Mouse (Mus musculus) liver, embryonic 14.5 days (tissue): ENCODE measurements at regions not wholly inside any gene's neighbourhood (a gene's known extent, or its start where the extent isn't known, plus 50 kb on each side); places are given as distances from the start of the nearest gene placed in this dataset.

Source experiments
- ATAC-seq: fragments of 200-750 bp; cut with Nextera tagmentation; 2 replicates; pipeline ENCODE4 v1.8.0; 2017; ENCODE audit warnings: moderate number of reproducible peaks, mild to moderate bottlenecking, moderate library complexity; ENCODE audit not compliant: insufficient read depth
- DNase-seq, 3 experiments: peaks; one replicate each; pipeline ENCODE4 v3.0.0-alpha.2; 2012 to 2013; ENCODE audit warnings: low read depth in 3 of 3, low spot score in 3 of 3
- H3K27ac ChIP-seq: fragments of 300-500 bp; sonication (generic); 2 replicates; pipeline ENCODE4 v1.5.1; 2014; ENCODE audit warnings: moderate library complexity, mild to moderate bottlenecking, control low read depth, inconsistent platforms
- H3K27me3 ChIP-seq: fragments of 300-500 bp; sonication (generic); 2 replicates; pipeline ENCODE4 v1.6.1; 2014; ENCODE audit warnings: mild to moderate bottlenecking, low read length, moderate library complexity; ENCODE audit not compliant: control insufficient read depth, insufficient read depth
- H3K36me3 ChIP-seq: fragments of 300-500 bp; sonication (generic); replicated peaks from 2 replicates; pipeline ENCODE4 v1.6.1; 2014; ENCODE audit warnings: low read depth; ENCODE audit not compliant: control insufficient read depth, insufficient read depth
- H3K4me1 ChIP-seq, 2 experiments: fragments of 200-500 bp in 1 of 2; fragments of 300-500 bp in 1 of 2; sonication (generic) in 1 of 2; replicated peaks; 2 replicates each; pipeline ENCODE4 v1.6.1; 2012 to 2014; ENCODE audit warnings: antibody characterized with exemption in 1 of 2, inconsistent platforms in 1 of 2, low read length in 1 of 2; ENCODE audit not compliant: control insufficient read depth in 2 of 2, insufficient read depth in 2 of 2
- H3K4me2 ChIP-seq: fragments of 300-500 bp; sonication (generic); 2 replicates; pipeline ENCODE4 v1.6.1; 2014; ENCODE audit warnings: low read depth, mild to moderate bottlenecking, control low read depth, moderate library complexity
- H3K4me3 ChIP-seq, 2 experiments: fragments of 200-500 bp in 1 of 2; fragments of 300-500 bp in 1 of 2; sonication (generic) in 1 of 2; 2 replicates each; pipeline ENCODE4 v1.5.1; 2012 to 2014; ENCODE audit warnings: low read depth in 2 of 2, low read length in 2 of 2, mild to moderate bottlenecking in 2 of 2, control low read depth in 1 of 2, inconsistent platforms in 1 of 2, moderate library complexity in 1 of 2; ENCODE audit not compliant: insufficient read depth in 1 of 2
- H3K9ac ChIP-seq: fragments of 300-500 bp; sonication (generic); replicated peaks from 2 replicates; pipeline ENCODE4 v1.6.1; 2014; ENCODE audit warnings: mild to moderate bottlenecking, control low read depth, moderate library complexity
- H3K9me3 ChIP-seq: fragments of 300-500 bp; sonication (generic); 2 replicates; pipeline ENCODE4 v1.6.1; 2016; ENCODE audit warnings: low read length, mixed read lengths; ENCODE audit not compliant: control insufficient read depth
- CTCF ChIP-seq: IDR thresholded peaks from 2 replicates; pipeline ENCODE4 v1.5.1; 2016; ENCODE audit warnings: antibody characterized with exemption, low read depth, control low read depth
- EP300 ChIP-seq: IDR thresholded peaks from 2 replicates; pipeline ENCODE4 v1.6.1; 2016; ENCODE audit warnings: antibody characterized with exemption, low read depth
- WGBS: fragments of 180-500 bp; shearing (Covaris S2); extraction: QIAGEN DNeasy Blood & Tissue Kit; methylation state at CpG from one replicate; pipeline ENCODE4 v1.1.7; 2014; ENCODE audit not compliant: insufficient replicate concordance; 5-methylcytosine and 5-hydroxymethylcytosine counted together

- no peaks in the 10 kb centered on the region for H3K27me3 ChIP-seq
- H3K36me3 ChIP-seq = no peaks in the 10 kb centered on the region
- ATAC-seq (no peak), DNase-seq (no peak)
- WGBS = 47% methylated on average over 2 of the region's 2 CpGs
- H3K4me1 ChIP-seq = no peaks in the 10 kb centered on the region
- no peaks in the 10 kb centered on the region for H3K9me3 ChIP-seq
- no peak overlapping the region for H3K9ac ChIP-seq
- no peak overlapping the region for H3K27ac ChIP-seq
- H3K4me2 ChIP-seq = no peak overlapping the region
- no peak overlapping the region for H3K4me3 ChIP-seq
- TF ChIP-seq EP300 (no peak), CTCF (no peak)
These were observed 168.3 kb upstream of the Camk1g start for GRCm38 (mm10) chr1:193538425-193538824.

- no peak overlapping the region for H3K4me2 ChIP-seq
- TF ChIP-seq CTCF (no peak), EP300 (no peak)
- H3K27me3 ChIP-seq = no peaks in the 10 kb centered on the region
- H3K4me1 ChIP-seq = no peaks in the 10 kb centered on the region
- DNase-seq (no peak), ATAC-seq (no peak)
- no peaks in the 10 kb centered on the region for H3K9me3 ChIP-seq
- no peak overlapping the region for H3K4me3 ChIP-seq
- no peak overlapping the region for H3K27ac ChIP-seq
- no peaks in the 10 kb centered on the region for H3K36me3 ChIP-seq
- no peak overlapping the region for H3K9ac ChIP-seq
- 73% methylated on average over 5 of the region's 5 CpGs for WGBS
These were observed 167.5 kb upstream of the Camk1g start for GRCm38 (mm10) chr1:193537616-193538015.

GRCm38 (mm10) chr1:193536552-193536951 is 166.5 kb upstream of the Camk1g start:
- no peak overlapping the region for H3K27ac ChIP-seq
- no peaks in the 10 kb centered on the region for H3K36me3 ChIP-seq
- no peaks in the 10 kb centered on the region for H3K9me3 ChIP-seq
- H3K27me3 ChIP-seq = no peaks in the 10 kb centered on the region
- TF ChIP-seq CTCF (no peak), EP300 (no peak)
- H3K4me1 ChIP-seq = no peaks in the 10 kb centered on the region
- no peak overlapping the region for H3K4me3 ChIP-seq
- no peak for DNase-seq
- ATAC-seq = no peak
- H3K4me2 ChIP-seq = no peak overlapping the region
- H3K9ac ChIP-seq = no peak overlapping the region

GRCm38 (mm10) chr1:193534449-193534848 is 164.4 kb upstream of the Camk1g start:
- ATAC-seq (no peak), DNase-seq (no peak)
- TF ChIP-seq EP300 = no peak
- no peak for TF ChIP-seq CTCF
- Histone ChIP-seq H3K4me3 (no peak overlapping the region), H3K4me1 (no peaks in the 10 kb centered on the region), H3K9ac (no peak overlapping the region), H3K36me3 (no peaks in the 10 kb centered on the region), H3K27ac (no peak overlapping the region), H3K27me3 (no peaks in the 10 kb centered on the region), H3K4me2 (no peak overlapping the region), H3K9me3 (no peaks in the 10 kb centered on the region)
- WGBS = 65% methylated on average over 4 of the region's 4 CpGs

- Histone ChIP-seq H3K4me3 (no peak overlapping the region), H3K36me3 (no peaks in the 10 kb centered on the region), H3K9ac (no peak overlapping the region), H3K27me3 (no peaks in the 10 kb centered on the region), H3K4me2 (no peak overlapping the region), H3K4me1 (no peaks in the 10 kb centered on the region), H3K9me3 (no peaks in the 10 kb centered on the region), H3K27ac (no peak overlapping the region)
- DNase-seq (no peak), ATAC-seq (no peak)
- TF ChIP-seq CTCF = no peak
- TF ChIP-seq EP300 = no peak
- 63% methylated on average over 3 of the region's 3 CpGs for WGBS
These were observed 156.4 kb upstream of the Camk1g start for GRCm38 (mm10) chr1:193526501-193526900.
